ENCODE assay signal across 21 mouse cellular contexts in the genomic region with DNA sequence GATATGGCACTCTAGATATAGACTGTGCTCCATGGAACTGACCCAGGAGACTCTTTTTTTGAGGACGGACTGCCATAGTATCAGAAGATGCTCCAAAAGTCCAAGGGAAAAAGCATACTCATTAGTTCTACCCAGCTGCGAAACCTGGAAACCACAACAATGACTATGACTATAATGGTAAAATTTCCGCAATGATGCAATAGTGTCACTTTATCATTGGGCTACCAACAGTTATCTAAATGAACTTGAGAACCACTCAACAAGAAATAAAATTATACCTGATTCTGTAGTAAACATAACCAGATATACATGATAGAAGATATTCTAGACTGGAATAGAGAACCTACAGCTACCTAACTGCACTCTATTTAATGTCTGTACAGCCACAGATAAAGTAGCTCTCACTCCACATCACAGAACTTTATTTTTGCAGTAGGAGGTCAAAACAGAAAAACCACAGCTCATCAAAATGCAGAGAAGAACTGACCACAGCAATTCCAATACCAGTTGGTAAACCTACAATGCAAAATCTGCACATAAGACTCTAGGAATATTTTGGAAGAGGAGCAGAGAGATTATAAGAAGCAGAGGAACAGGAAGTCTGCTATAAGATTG.
DNase-seq lines count a peak whose midpoint lies in the region; ATAC-seq and TF ChIP-seq lines count a peak whose summit lies in the region.
"Had no signal": no experiment of that assay in that cellular context is flagged by ENCODE, and none has a peak within 500 bp of the region (broad histone marks: within the 10 kb centered on the region; RNA-seq: fewer than 3 reads in every experiment).

No protein-coding gene starts in this region.

- no peaks in the 10 kb centered on the region for H3K36me3 ChIP-seq in stomach, postnatal 0 days (ENCODE audit: control insufficient read depth, insufficient read depth, low read length)
- H3K36me3 ChIP-seq: embryonic facial prominence, embryonic 15.5 days; forebrain, embryonic 10.5 days; heart, embryonic 12.5 days; hindbrain, embryonic 10.5 days had no signal

- no peak overlapping the region for H3K4me3 ChIP-seq in stomach, postnatal 0 days (ENCODE audit: low read depth, low read length)
- H3K4me3 ChIP-seq: embryonic facial prominence, embryonic 15.5 days; erythroblast, embryonic 14.5 days; forebrain, embryonic 10.5 days; heart, embryonic 12.5 days; hindbrain, embryonic 10.5 days had no signal

- 91% methylated on average over 3 of the region's 3 CpGs for WGBS in stomach, postnatal 0 days

- no peak overlapping the region for H3K9ac ChIP-seq in stomach, postnatal 0 days (ENCODE audit: low read length)
- H3K9ac ChIP-seq: embryonic facial prominence, embryonic 15.5 days; heart, embryonic 12.5 days; hindbrain, embryonic 14.5 days had no signal

- H3K27ac ChIP-seq in stomach, postnatal 0 days (replicated peaks) = no peak overlapping the region
- H3K27ac ChIP-seq: embryonic facial prominence, embryonic 15.5 days; forebrain, embryonic 10.5 days; hindbrain, embryonic 10.5 days; hindbrain, embryonic 14.5 days had no signal

- TF ChIP-seq EP300 in stomach, postnatal 0 days (optimal IDR thresholded peaks at IDR 0.05) = no peak

- no peak for TF ChIP-seq CTCF in stomach, postnatal 0 days (IDR thresholded peaks at IDR 0.05; ENCODE audit: low read depth)

- no peaks in the 10 kb centered on the region for H3K4me1 ChIP-seq in stomach, postnatal 0 days (replicated peaks; ENCODE audit: control insufficient read depth, insufficient read depth)
- H3K4me1 ChIP-seq: embryonic facial prominence, embryonic 15.5 days; forebrain, embryonic 10.5 days; heart, embryonic 12.5 days; hindbrain, embryonic 10.5 days had no signal

- H3K27me3 ChIP-seq in stomach, postnatal 0 days (ENCODE audit: control insufficient read depth, insufficient read depth, low read length) = no peaks in the 10 kb centered on the region
- H3K27me3 ChIP-seq: embryonic facial prominence, embryonic 15.5 days; heart, embryonic 12.5 days; Patski had no signal

- no peak overlapping the region for H3K4me2 ChIP-seq in stomach, postnatal 0 days (replicated peaks; ENCODE audit: low read depth)
- H3K4me2 ChIP-seq: embryonic facial prominence, embryonic 15.5 days; heart, embryonic 12.5 days; hindbrain, embryonic 14.5 days had no signal

- peak; percentile 37 for ATAC-seq in activated CD4-positive, CD25-positive, alpha-beta regulatory T cell, adult 4 months
- ATAC-seq in inflammation-experienced regulatory T-cells, adult 6 months = peak; percentile 47
- ATAC-seq in neutrophil, adult 5-6 weeks (ENCODE audit: extremely low read depth, insufficient number of reproducible peaks, low FRiP score, poor library complexity, severe bottlenecking) = peak; percentile 53
- no peak for ATAC-seq in stomach, postnatal 0 days (ENCODE audit: low FRiP score, low TSS enrichment)
- ATAC-seq: forebrain, embryonic 14.5 days; intestine, postnatal 0 days; Patski had no signal

- peak; percentile 32 for DNase-seq in CD4-positive helper T cell, adult 2 months (ENCODE audit: low read depth, low spot score)
- no peak for DNase-seq in stomach, postnatal 0 days (ENCODE audit: low spot score)
- DNase-seq in gastrocnemius, adult 8-10 months (ENCODE audit: low spot score in 2 of 2) = no peak
- no peak for DNase-seq in kidney, adult 8-10 months
- DNase-seq: adrenal gland, adult 2 months; adrenal gland, postnatal 36 days; cerebellum, adult 11 months; cerebellum, postnatal 10 days; gastrocnemius, postnatal 10 days had no signal

- no peaks in the 10 kb centered on the region for H3K9me3 ChIP-seq in stomach, postnatal 0 days (ENCODE audit: control insufficient read depth, low read length)
- H3K9me3 ChIP-seq: embryonic facial prominence, embryonic 15.5 days; forebrain, embryonic 10.5 days; heart, embryonic 12.5 days; hindbrain, embryonic 10.5 days had no signal
